In genomic region chr17:3230231-3231000, GRCm38 (mm10) we compare ENCODE assay signal across 8 mouse cellular contexts.
DNase-seq lines count a peak whose midpoint lies in the region; ATAC-seq and TF ChIP-seq lines count a peak whose summit lies in the region.

No protein-coding gene starts in this region.

- WGBS in embryonic facial prominence, embryonic 14.5 days: 78% methylated on average over 17 of the region's 17 CpGs
- whole genome bisulfite sequencing in heart, embryonic 14.5 days: 53% methylated on average over 17 of the region's 17 CpGs
- WGBS in liver, postnatal 0 days (ENCODE audit: insufficient replicate concordance): 60% methylated on average over 17 of the region's 17 CpGs
- WGBS in olfactory bulb, adult 2 months: 56% methylated on average over 17 of the region's 17 CpGs

- peak; percentile 85 for TF ChIP-seq CTCF in ES-Bruce4 (IDR thresholded peaks at IDR 0.05; ENCODE audit: low read depth, low read length)
- peak; percentile 91 for TF ChIP-seq CTCF in liver, postnatal 0 days (IDR thresholded peaks at IDR 0.05; ENCODE audit: low read depth)
- peak; percentile 51 for TF ChIP-seq CTCF in olfactory bulb, adult 2 months (IDR thresholded peaks at IDR 0.05; ENCODE audit: insufficient read depth, low read depth, low read length)

- H3K4me3 ChIP-seq in ES-Bruce4 (ENCODE audit: low read depth, low read length): peak overlapping the region; percentile 41; the same call in 1 of the 2 replicates
- H3K4me3 ChIP-seq in embryonic facial prominence, embryonic 14.5 days (ENCODE audit: low read depth, low read length): no peak overlapping the region
- H3K4me3 ChIP-seq in heart, embryonic 14.5 days (ENCODE audit: control insufficient read depth in 1 of 2, insufficient read depth in 1 of 2, low read depth in 1 of 2, low read length in 2 of 2): peak overlapping the region; percentile 5 to 24; a peak in 1 of 4 replicates
- no peak overlapping the region for H3K4me3 ChIP-seq in liver, postnatal 0 days (ENCODE audit: low read depth, low read length)
- H3K4me3 ChIP-seq in olfactory bulb, adult 2 months (ENCODE audit: insufficient read depth, low read depth, low read length): peak overlapping the region; percentile 13

- no peak overlapping the region for H3K4me2 ChIP-seq in embryonic facial prominence, embryonic 14.5 days (ENCODE audit: low read depth, low read length)
- peak overlapping the region; percentile 55 for H3K4me2 ChIP-seq in heart, embryonic 14.5 days (ENCODE audit: low read length)
- H3K4me2 ChIP-seq in liver, postnatal 0 days (ENCODE audit: low read depth, low read length): no peak overlapping the region

- ATAC-seq in embryonic facial prominence, embryonic 14.5 days (ENCODE audit: low read depth): peak; percentile 72; the same call in 1 of the 2 replicates
- peak; percentile 68 for ATAC-seq in heart, embryonic 14.5 days (ENCODE audit: insufficient number of reproducible peaks, insufficient read depth, low FRiP score, low read depth)
- peak; percentile 88 for ATAC-seq in liver, postnatal 0 days

- no peaks in the 10 kb centered on the region for H3K4me1 ChIP-seq in ES-Bruce4 (ENCODE audit: control insufficient read depth, insufficient read depth, low read length)
- H3K4me1 ChIP-seq in embryonic facial prominence, embryonic 14.5 days (ENCODE audit: control insufficient read depth, insufficient read depth, low read length): no peaks in the 10 kb centered on the region
- H3K4me1 ChIP-seq in heart, embryonic 14.5 days (ENCODE audit: control insufficient read depth in 2 of 2, insufficient read depth in 2 of 2, low read length in 2 of 2): 0 out of 4 replicates have a peak, but pooled peaks cover 0 to 2% of the 10 kb centered on the region in 2 experiments
- H3K4me1 ChIP-seq in liver, postnatal 0 days (ENCODE audit: insufficient read depth): no peaks in the 10 kb centered on the region
- H3K4me1 ChIP-seq in olfactory bulb, adult 2 months (ENCODE audit: control insufficient read depth, insufficient read depth, low read length): peaks cover 16% of the 10 kb centered on the region; the same call in 1 of the 2 replicates

- no peak for TF ChIP-seq POLR2A in ES-Bruce4 (IDR thresholded peaks at IDR 0.05; ENCODE audit: insufficient read depth, low read length)
- TF ChIP-seq POLR2A in olfactory bulb, adult 2 months (IDR thresholded peaks at IDR 0.05; ENCODE audit: insufficient read depth, low read depth, low read length): no peak

- H3K36me3 ChIP-seq in ES-Bruce4 (ENCODE audit: control insufficient read depth, insufficient read depth, low read length, poor library complexity, severe bottlenecking): no peaks in the 10 kb centered on the region
- H3K36me3 ChIP-seq in embryonic facial prominence, embryonic 14.5 days (ENCODE audit: control insufficient read depth, insufficient read depth, low read length): peaks cover 10% of the 10 kb centered on the region; the same call in 1 of the 2 replicates
- peaks cover 24% of the 10 kb centered on the region; the same call in 1 of the 2 replicates for H3K36me3 ChIP-seq in heart, embryonic 14.5 days (ENCODE audit: control insufficient read depth, insufficient read depth, low read length)
- no peaks in the 10 kb centered on the region; the same call in 1 of the 2 replicates for H3K36me3 ChIP-seq in liver, postnatal 0 days (replicated peaks; ENCODE audit: insufficient read depth, low read length)

- no peaks in the 10 kb centered on the region for H3K9me3 ChIP-seq in ES-Bruce4 (replicated peaks; ENCODE audit: control insufficient read depth, insufficient read depth, low read length, poor library complexity, severe bottlenecking)
- no peaks in the 10 kb centered on the region for H3K9me3 ChIP-seq in embryonic facial prominence, embryonic 14.5 days (ENCODE audit: control insufficient read depth, low read length)
- no peaks in the 10 kb centered on the region for H3K9me3 ChIP-seq in heart, embryonic 14.5 days (ENCODE audit: control insufficient read depth, low read length)
- no peaks in the 10 kb centered on the region for H3K9me3 ChIP-seq in liver, postnatal 0 days (ENCODE audit: low read length)

- DNase-seq in adrenal gland, postnatal 36 days: peak; percentile 57 to 67
- peak; percentile 53 for DNase-seq in embryonic facial prominence, embryonic 14.5 days (ENCODE audit: low spot score)
- peak; percentile 57 for DNase-seq in kidney, postnatal 14 days
- DNase-seq in liver, postnatal 0 days: peak; percentile 66
- DNase-seq in yolk sac, embryonic 10.5 days (ENCODE audit: low spot score): peak; percentile 61

- no peak for TF ChIP-seq EP300 in ES-Bruce4 (IDR thresholded peaks at IDR 0.05; ENCODE audit: insufficient read depth, low read depth, low read length)
- no peak for TF ChIP-seq EP300 in liver, postnatal 0 days (IDR thresholded peaks at IDR 0.05; ENCODE audit: low read depth)

- no peak overlapping the region for H3K9ac ChIP-seq in ES-Bruce4 (ENCODE audit: low read depth, poor library complexity, severe bottlenecking)
- H3K9ac ChIP-seq in embryonic facial prominence, embryonic 14.5 days (ENCODE audit: low read depth, low read length): no peak overlapping the region
- no peak overlapping the region for H3K9ac ChIP-seq in heart, embryonic 14.5 days (ENCODE audit: low read length)
- H3K9ac ChIP-seq in liver, postnatal 0 days (replicated peaks): no peak overlapping the region

- H3K27ac ChIP-seq in ES-Bruce4 (ENCODE audit: insufficient read depth, low read length): no peak overlapping the region
- H3K27ac ChIP-seq in embryonic facial prominence, embryonic 14.5 days (replicated peaks; ENCODE audit: low read depth, low read length): no peak overlapping the region
- no peak overlapping the region for H3K27ac ChIP-seq in heart, embryonic 14.5 days (replicated peaks in 1 of 2; ENCODE audit: control insufficient read depth in 1 of 2, insufficient read depth in 1 of 2, low read depth in 2 of 2, low read length in 2 of 2)
- H3K27ac ChIP-seq in liver, postnatal 0 days (ENCODE audit: low read depth): no peak overlapping the region
- no peak overlapping the region for H3K27ac ChIP-seq in olfactory bulb, adult 2 months (ENCODE audit: insufficient read depth, low read depth, low read length)

- H3K27me3 ChIP-seq in ES-Bruce4 (ENCODE audit: control insufficient read depth, insufficient read depth, low read length, poor library complexity, severe bottlenecking): no peaks in the 10 kb centered on the region
- no peaks in the 10 kb centered on the region for H3K27me3 ChIP-seq in embryonic facial prominence, embryonic 14.5 days (replicated peaks; ENCODE audit: control insufficient read depth, insufficient read depth, low read length)
- no peaks in the 10 kb centered on the region for H3K27me3 ChIP-seq in heart, embryonic 14.5 days (ENCODE audit: control insufficient read depth, insufficient read depth, low read length)
- H3K27me3 ChIP-seq in liver, postnatal 0 days (ENCODE audit: insufficient read depth, low read length): no peaks in the 10 kb centered on the region

Comparison
In these comparisons a context has a peak if more than half of its experiments do, and no peak if none do; other contexts are left out.
1. H3K4me3 ChIP-seq: peak in ES-Bruce4 (single experiment), heart, embryonic 14.5 days (2 of 2) and olfactory bulb, adult 2 months (single experiment); none in embryonic facial prominence, embryonic 14.5 days (single experiment) and liver, postnatal 0 days (single experiment).
2. Peak in every context shown above with its lines, with median percentiles within 50 percentile points of each other: CTCF ChIP-seq, DNase-seq and ATAC-seq.